Mouse (Mus musculus): ENCODE results near the gene Skor1.

Skor1 gene

GRCm38 (mm10) chr9:63091971-63092528 lies 56.7 kb downstream of the Skor1 start:
- peak; percentile 33 for DNase-seq (ENCODE audit: low read depth, low spot score)

- no peak for DNase-seq (ENCODE audit: low read depth, low spot score)
Observed at GRCm38 (mm10) chr9:63091101-63091921, 57.5 kb downstream of the Skor1 start.

- no peak for DNase-seq (ENCODE audit: low read depth, low spot score)
Observed at GRCm38 (mm10) chr9:63089141-63089540, 59.6 kb downstream of the Skor1 start.
